8 mouse cellular contexts compared by ENCODE assay signal in the genomic region with DNA sequence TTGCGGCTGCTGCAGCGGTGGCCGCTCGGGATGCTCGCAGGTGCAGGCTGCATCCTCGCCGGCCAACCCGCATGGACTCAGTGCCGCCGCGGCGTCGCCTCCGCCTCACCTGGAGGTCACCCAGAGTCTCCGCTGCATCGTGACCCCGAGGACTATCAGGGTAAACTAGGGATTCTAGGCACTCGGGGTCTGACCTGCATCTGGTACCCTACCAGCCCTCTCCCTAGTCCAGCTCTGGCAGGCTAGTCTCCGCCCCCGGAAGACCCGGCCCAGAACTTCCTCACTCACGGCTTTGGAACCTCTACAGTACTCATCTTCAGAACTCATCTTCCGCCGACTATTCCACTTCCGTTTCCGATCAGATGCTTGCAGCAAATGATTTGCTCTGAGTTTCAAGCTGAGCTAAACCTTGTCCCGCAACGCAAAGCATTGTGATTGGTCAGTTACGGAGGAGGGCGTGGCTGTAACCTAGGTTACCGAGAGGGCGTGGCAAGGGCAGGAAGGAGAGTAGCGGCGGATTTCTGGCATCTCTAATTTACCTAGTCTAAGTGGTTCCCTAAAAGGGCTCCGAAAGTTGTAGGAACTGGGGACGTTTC. TPM values are rescaled to one million over a fixed set of nuclear protein-coding genes. Genes with fewer than 3 reads are reported as not detected.
DNase-seq lines count a peak whose midpoint lies in the region; ATAC-seq and TF ChIP-seq lines count a peak whose summit lies in the region.

A gene (minus strand): TSS at position 325 of the 596 bp plus-strand sequence.

- peaks cover 14% of the 10 kb centered on the region for H3K4me1 ChIP-seq in forebrain, embryonic 10.5 days
- H3K4me1 ChIP-seq in heart, embryonic 15.5 days (replicated peaks): peaks cover 11% of the 10 kb centered on the region
- H3K4me1 ChIP-seq in liver, embryonic 14.5 days (replicated peaks; ENCODE audit: control insufficient read depth in 2 of 2, insufficient read depth in 2 of 2, low read length in 1 of 2): peaks cover 3 to 4% of the 10 kb centered on the region in 2 experiments; a peak in 3 of 4 replicates
- H3K4me1 ChIP-seq in neural tube, embryonic 11.5 days (ENCODE audit: control insufficient read depth, insufficient read depth, low read length): peaks cover 4% of the 10 kb centered on the region; the same call in 1 of the 2 replicates
- H3K4me1 ChIP-seq in stomach, postnatal 0 days (replicated peaks; ENCODE audit: control insufficient read depth, insufficient read depth): no peaks in the 10 kb centered on the region; the same call in 1 of the 2 replicates

- H3K4me3 ChIP-seq in forebrain, embryonic 10.5 days: peak within 1 kb of the TSS; percentile 90
- H3K4me3 ChIP-seq in heart, embryonic 15.5 days: peak within 1 kb of the TSS; percentile 86
- peak within 1 kb of the TSS; percentile 62 to 87 for H3K4me3 ChIP-seq in liver, embryonic 14.5 days (ENCODE audit: insufficient read depth in 1 of 2, low read depth in 2 of 2, low read length in 2 of 2)
- peak within 1 kb of the TSS; percentile 61 for H3K4me3 ChIP-seq in neural tube, embryonic 11.5 days (ENCODE audit: low read depth, low read length)
- H3K4me3 ChIP-seq in stomach, postnatal 0 days (ENCODE audit: low read depth, low read length): peak within 1 kb of the TSS; percentile 65

- no peaks in the 10 kb centered on the region for H3K27me3 ChIP-seq in forebrain, embryonic 10.5 days (ENCODE audit: poor library complexity, severe bottlenecking)
- no peaks in the 10 kb centered on the region for H3K27me3 ChIP-seq in heart, embryonic 15.5 days
- H3K27me3 ChIP-seq in liver, embryonic 14.5 days (ENCODE audit: control insufficient read depth, insufficient read depth, low read length): no peaks in the 10 kb centered on the region; the same call in 1 of the 2 replicates
- no peaks in the 10 kb centered on the region for H3K27me3 ChIP-seq in neural tube, embryonic 11.5 days (ENCODE audit: control insufficient read depth, insufficient read depth, low read length)
- H3K27me3 ChIP-seq in stomach, postnatal 0 days (ENCODE audit: control insufficient read depth, insufficient read depth, low read length): no peaks in the 10 kb centered on the region

- WGBS in forebrain, embryonic 10.5 days: under 1% methylated on average over 36 of the region's 36 CpGs
- WGBS in heart, embryonic 15.5 days: under 1% methylated on average over 36 of the region's 36 CpGs
- WGBS in liver, embryonic 14.5 days (ENCODE audit: insufficient replicate concordance): under 1% methylated on average over 36 of the region's 36 CpGs
- under 1% methylated on average over 36 of the region's 36 CpGs for WGBS in neural tube, embryonic 11.5 days
- under 1% methylated on average over 36 of the region's 36 CpGs for WGBS in stomach, postnatal 0 days

- peak within 1 kb of the TSS; percentile 81 for H3K4me2 ChIP-seq in heart, embryonic 15.5 days
- peak within 1 kb of the TSS; percentile 76 for H3K4me2 ChIP-seq in liver, embryonic 14.5 days (ENCODE audit: low read depth)
- H3K4me2 ChIP-seq in neural tube, embryonic 11.5 days (ENCODE audit: low read depth): peak within 1 kb of the TSS; percentile 47
- H3K4me2 ChIP-seq in stomach, postnatal 0 days (replicated peaks; ENCODE audit: low read depth): peak within 1 kb of the TSS; percentile 91

- H3K9me3 ChIP-seq in forebrain, embryonic 10.5 days: no peaks in the 10 kb centered on the region; the same call in 1 of the 2 replicates
- no peaks in the 10 kb centered on the region for H3K9me3 ChIP-seq in heart, embryonic 15.5 days (replicated peaks)
- no peaks in the 10 kb centered on the region for H3K9me3 ChIP-seq in liver, embryonic 14.5 days (ENCODE audit: control insufficient read depth, low read length)
- H3K9me3 ChIP-seq in neural tube, embryonic 11.5 days (ENCODE audit: control insufficient read depth, low read length): no peaks in the 10 kb centered on the region
- no peaks in the 10 kb centered on the region for H3K9me3 ChIP-seq in stomach, postnatal 0 days (ENCODE audit: control insufficient read depth, low read length)

- no peak for TF ChIP-seq CTCF in liver, embryonic 14.5 days (IDR thresholded peaks at IDR 0.05; ENCODE audit: low read depth)
- TF ChIP-seq CTCF in stomach, postnatal 0 days (IDR thresholded peaks at IDR 0.05; ENCODE audit: low read depth): no peak

- peak; percentile 99 to 100 for DNase-seq in CD8-positive naive resting alpha-beta T cell, adult 2 months (ENCODE audit: low read depth in 2 of 2, low spot score in 2 of 2)
- peak; percentile 96 for DNase-seq in c-Kit-positive CD71-negative TER-119-negative erythroid progenitor cells, embryonic 14.5 days (ENCODE audit: low read depth)
- DNase-seq in forebrain, embryonic 10.5 days (ENCODE audit: extremely low spot score, low spot score): peak; percentile 98
- peak; percentile 96 to 98 for DNase-seq in kidney, postnatal 25 days
- DNase-seq in liver, embryonic 14.5 days (ENCODE audit: low read depth in 3 of 3, low spot score in 3 of 3): peak; percentile 78 to 86 (median 82)
- DNase-seq in neural tube, embryonic 11.5 days (ENCODE audit: low spot score): peak; percentile 97
- DNase-seq in stomach, postnatal 0 days (ENCODE audit: low spot score): peak; percentile 92

- no peak for TF ChIP-seq EP300 in liver, embryonic 14.5 days (IDR thresholded peaks at IDR 0.05; ENCODE audit: low read depth)
- no peak for TF ChIP-seq EP300 in stomach, postnatal 0 days (optimal IDR thresholded peaks at IDR 0.05)

- ATAC-seq in heart, embryonic 15.5 days (replicated peaks; ENCODE audit: insufficient number of reproducible peaks, insufficient read depth, low FRiP score, low read depth): peak; percentile 94
- peak; percentile 91 for ATAC-seq in liver, embryonic 14.5 days (ENCODE audit: insufficient read depth)
- ATAC-seq in neural tube, embryonic 11.5 days (ENCODE audit: insufficient read depth, low FRiP score, low TSS enrichment): peak; percentile 97
- ATAC-seq in stomach, postnatal 0 days (ENCODE audit: low FRiP score, low TSS enrichment): peak; percentile 95

- H3K36me3 ChIP-seq in forebrain, embryonic 10.5 days (replicated peaks): peaks cover 8% of the 10 kb centered on the region
- H3K36me3 ChIP-seq in heart, embryonic 15.5 days: no peaks in the 10 kb centered on the region
- no peaks in the 10 kb centered on the region for H3K36me3 ChIP-seq in liver, embryonic 14.5 days (replicated peaks; ENCODE audit: control insufficient read depth, insufficient read depth, low read depth)
- no peaks in the 10 kb centered on the region for H3K36me3 ChIP-seq in neural tube, embryonic 11.5 days (ENCODE audit: control insufficient read depth, insufficient read depth, low read length)
- H3K36me3 ChIP-seq in stomach, postnatal 0 days (ENCODE audit: control insufficient read depth, insufficient read depth, low read length): no peaks in the 10 kb centered on the region

- H3K9ac ChIP-seq in heart, embryonic 15.5 days: peak within 1 kb of the TSS; percentile 65
- H3K9ac ChIP-seq in liver, embryonic 14.5 days (replicated peaks): peak within 1 kb of the TSS; percentile 40
- H3K9ac ChIP-seq in neural tube, embryonic 11.5 days (ENCODE audit: low read length): peak within 1 kb of the TSS; percentile 68
- H3K9ac ChIP-seq in stomach, postnatal 0 days (ENCODE audit: low read length): peak within 1 kb of the TSS; percentile 67

- peak within 1 kb of the TSS; percentile 87 for H3K27ac ChIP-seq in forebrain, embryonic 10.5 days
- H3K27ac ChIP-seq in heart, embryonic 15.5 days: peak within 1 kb of the TSS; percentile 39; the same call in 1 of the 2 replicates
- no peak within 1 kb of the TSS for H3K27ac ChIP-seq in liver, embryonic 14.5 days
- H3K27ac ChIP-seq in neural tube, embryonic 11.5 days (ENCODE audit: low read depth, low read length): peak within 1 kb of the TSS; percentile 49
- no peak within 1 kb of the TSS for H3K27ac ChIP-seq in stomach, postnatal 0 days (replicated peaks)

RNA-seq across cellular contexts. Expression of the gene that starts here (rescaled TPM):
- polyA plus RNA-seq in forebrain, embryonic 10.5 days (2016; fragmentation: Nextera tagmentation; extraction: Ambion mirVana): 44.3 and 47.2 TPM in 2 replicates
- polyA plus RNA-seq in heart, embryonic 15.5 days (2015; fragmentation: Nextera tagmentation; extraction: Ambion mirVana): 21.9 and 22.6 TPM in 2 replicates
- 1.9 and 3.3 TPM in 2 replicates for polyA plus RNA-seq in liver, embryonic 14.5 days (2012; rRNA removed)
- 3.7 and 4.6 TPM in 2 replicates for polyA plus RNA-seq in liver, embryonic 14.5 days (2014; fragmentation: Nextera tagmentation; extraction: Ambion mirVana)
- polyA plus RNA-seq in neural tube, embryonic 11.5 days (2014; fragmentation: Nextera tagmentation; extraction: Ambion mirVana): 66.4 and 67.4 TPM in 2 replicates
- polyA plus RNA-seq in stomach, postnatal 0 days (2015; fragmentation: Nextera tagmentation; extraction: Ambion mirVana): 10.0 and 12.0 TPM in 2 replicates

Comparison
In these comparisons a context has a peak if more than half of its experiments do, and no peak if none do; other contexts are left out.
1. H3K27ac ChIP-seq: peak in forebrain, embryonic 10.5 days (single experiment), heart, embryonic 15.5 days (single experiment) and neural tube, embryonic 11.5 days (single experiment); none in liver, embryonic 14.5 days (single experiment) and stomach, postnatal 0 days (single experiment).
2. Peak in every context shown above with its lines, with median percentiles within 50 percentile points of each other: DNase-seq, H3K4me3 ChIP-seq, ATAC-seq, H3K4me2 ChIP-seq and H3K9ac ChIP-seq.